ENCODE assay signal across 30 mouse cellular contexts in the genomic region with DNA sequence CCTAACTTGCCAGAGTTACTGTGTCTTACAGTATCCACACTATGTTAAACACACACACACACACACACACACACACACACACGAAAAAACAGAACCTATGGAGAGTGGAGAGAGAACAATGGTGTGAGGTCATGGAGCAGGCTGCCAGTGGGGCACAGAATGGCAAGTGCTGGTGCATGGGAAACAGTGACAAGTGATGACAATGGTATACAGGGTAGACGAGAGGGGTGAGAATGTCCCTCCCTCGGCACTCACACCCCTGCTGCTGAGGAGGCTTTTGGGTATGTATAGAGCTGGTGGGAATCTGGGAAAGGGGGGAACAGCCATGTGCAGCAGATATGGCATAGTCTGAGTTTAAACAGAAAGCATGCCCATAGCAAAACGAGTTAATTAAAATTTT.
A peak's percentile ranks its signal among the peaks of the same experiment; 100 is the strongest.
DNase-seq lines count a peak whose midpoint lies in the region; ATAC-seq and TF ChIP-seq lines count a peak whose summit lies in the region.
"Had no signal": no experiment of that assay in that cellular context is flagged by ENCODE, and none has a peak within 500 bp of the region (broad histone marks: within the 10 kb centered on the region; RNA-seq: fewer than 3 reads in every experiment).

No protein-coding gene starts in this region.

- peak; percentile 52; the same call in 1 of the 2 replicates for ATAC-seq in hindbrain, embryonic 11.5 days (ENCODE audit: low FRiP score)
- ATAC-seq in hindbrain, embryonic 14.5 days (ENCODE audit: low FRiP score): no peak
- peak; percentile 45 for ATAC-seq in forebrain, embryonic 13.5 days
- ATAC-seq in neural tube, embryonic 14.5 days (ENCODE audit: low read depth): 0 out of 2 replicates have a peak, but pooled peaks have one; percentile 22
- ATAC-seq: intestine, embryonic 16.5 days; liver, postnatal 0 days; lung, postnatal 0 days; Patski had no signal

- no peak overlapping the region for H3K4me2 ChIP-seq in hindbrain, embryonic 11.5 days (replicated peaks; ENCODE audit: low read depth, low read length)
- H3K4me2 ChIP-seq in hindbrain, embryonic 14.5 days (replicated peaks): no peak overlapping the region
- no peak overlapping the region for H3K4me2 ChIP-seq in forebrain, embryonic 13.5 days
- no peak overlapping the region for H3K4me2 ChIP-seq in neural tube, embryonic 14.5 days (ENCODE audit: low read depth, low read length)
- H3K4me2 ChIP-seq: heart, embryonic 12.5 days; hindbrain, embryonic 15.5 days; limb, embryonic 12.5 days; liver, embryonic 11.5 days; neural tube, embryonic 13.5 days had no signal

- H3K9ac ChIP-seq in hindbrain, embryonic 11.5 days (ENCODE audit: low read depth, low read length): no peak overlapping the region
- H3K9ac ChIP-seq in hindbrain, embryonic 14.5 days: no peak overlapping the region
- H3K9ac ChIP-seq in forebrain, embryonic 13.5 days: no peak overlapping the region
- H3K9ac ChIP-seq in neural tube, embryonic 14.5 days (replicated peaks; ENCODE audit: low read depth, low read length): no peak overlapping the region
- H3K9ac ChIP-seq: heart, embryonic 12.5 days; hindbrain, embryonic 15.5 days; limb, embryonic 12.5 days; liver, postnatal 0 days; neural tube, embryonic 13.5 days had no signal

- no peaks in the 10 kb centered on the region for H3K36me3 ChIP-seq in hindbrain, embryonic 11.5 days (ENCODE audit: control insufficient read depth, insufficient read depth, low read length)
- H3K36me3 ChIP-seq in hindbrain, embryonic 14.5 days (replicated peaks; ENCODE audit: control insufficient read depth, insufficient read depth): no peaks in the 10 kb centered on the region
- H3K36me3 ChIP-seq in forebrain, embryonic 13.5 days (ENCODE audit: poor library complexity, severe bottlenecking): no peaks in the 10 kb centered on the region
- no peaks in the 10 kb centered on the region for H3K36me3 ChIP-seq in neural tube, embryonic 14.5 days (ENCODE audit: control insufficient read depth, insufficient read depth, low read length)
- no peaks in the 10 kb centered on the region for H3K36me3 ChIP-seq in thymus, adult 2 months (ENCODE audit: control insufficient read depth, insufficient read depth, low read length)
- H3K36me3 ChIP-seq: G1E; heart, embryonic 12.5 days; hindbrain, embryonic 15.5 days; limb, embryonic 12.5 days; neural tube, embryonic 13.5 days had no signal

- TF ChIP-seq CTCF in brain, embryonic 14.5 days (IDR thresholded peaks at IDR 0.05; ENCODE audit: borderline replicate concordance, extremely low read depth, insufficient read depth, insufficient read length): no peak
- no peak for TF ChIP-seq CTCF in thymus, adult 2 months (IDR thresholded peaks at IDR 0.05; ENCODE audit: borderline replicate concordance, control insufficient read depth, extremely low read depth, insufficient read depth, low read length, poor library complexity)

- no peak overlapping the region for H3K27ac ChIP-seq in hindbrain, embryonic 11.5 days (ENCODE audit: low read depth, low read length)
- no peak overlapping the region for H3K27ac ChIP-seq in hindbrain, embryonic 14.5 days
- no peak overlapping the region for H3K27ac ChIP-seq in forebrain, embryonic 13.5 days
- H3K27ac ChIP-seq in neural tube, embryonic 14.5 days (ENCODE audit: low read depth, low read length): no peak overlapping the region
- H3K27ac ChIP-seq in thymus, adult 2 months (ENCODE audit: control insufficient read depth, insufficient read depth, low read length): no peak overlapping the region
- H3K27ac ChIP-seq: hindbrain, embryonic 15.5 days; layer of hippocampus, adult 2 months; limb, embryonic 12.5 days; macrophage; neural tube, embryonic 13.5 days; stomach, postnatal 0 days had no signal

- WGBS in hindbrain, embryonic 11.5 days: 25% methylated on average over 4 of the region's 4 CpGs
- WGBS in hindbrain, embryonic 14.5 days: 22% methylated on average over 4 of the region's 4 CpGs
- 10% methylated on average over 4 of the region's 4 CpGs for WGBS in forebrain, embryonic 13.5 days
- 28% methylated on average over 4 of the region's 4 CpGs for WGBS in neural tube, embryonic 14.5 days
- 55% methylated on average over 4 of the region's 4 CpGs for WGBS in thymus, adult 2 months

- H3K4me1 ChIP-seq in hindbrain, embryonic 11.5 days (replicated peaks; ENCODE audit: control insufficient read depth, insufficient read depth, low read length): no peaks in the 10 kb centered on the region
- peaks cover 12% of the 10 kb centered on the region; the same call in 1 of the 2 replicates for H3K4me1 ChIP-seq in hindbrain, embryonic 14.5 days (replicated peaks; ENCODE audit: control insufficient read depth, insufficient read depth, low read length)
- H3K4me1 ChIP-seq in forebrain, embryonic 13.5 days: peaks cover 22% of the 10 kb centered on the region
- no peaks in the 10 kb centered on the region for H3K4me1 ChIP-seq in neural tube, embryonic 14.5 days (ENCODE audit: control insufficient read depth, insufficient read depth, low read length)
- H3K4me1 ChIP-seq in thymus, adult 2 months (replicated peaks; ENCODE audit: control insufficient read depth, insufficient read depth, low read length): no peaks in the 10 kb centered on the region
- H3K4me1 ChIP-seq: heart, embryonic 12.5 days had no signal

- no peaks in the 10 kb centered on the region for H3K27me3 ChIP-seq in hindbrain, embryonic 11.5 days (ENCODE audit: control insufficient read depth, insufficient read depth, low read length)
- H3K27me3 ChIP-seq in hindbrain, embryonic 14.5 days (ENCODE audit: control insufficient read depth, insufficient read depth, low read length): no peaks in the 10 kb centered on the region
- H3K27me3 ChIP-seq in forebrain, embryonic 13.5 days: no peaks in the 10 kb centered on the region
- no peaks in the 10 kb centered on the region for H3K27me3 ChIP-seq in neural tube, embryonic 14.5 days (ENCODE audit: control insufficient read depth, insufficient read depth, low read length)
- H3K27me3 ChIP-seq in thymus, adult 2 months (ENCODE audit: control insufficient read depth, insufficient read depth, low read length): no peaks in the 10 kb centered on the region
- H3K27me3 ChIP-seq: CH12.LX; heart, embryonic 12.5 days; hindbrain, embryonic 15.5 days; limb, embryonic 12.5 days; neural tube, embryonic 13.5 days; Patski had no signal

- no peak overlapping the region for H3K4me3 ChIP-seq in hindbrain, embryonic 11.5 days (ENCODE audit: low read depth, low read length)
- H3K4me3 ChIP-seq in hindbrain, embryonic 14.5 days (replicated peaks; ENCODE audit: low read length): no peak overlapping the region
- no peak overlapping the region for H3K4me3 ChIP-seq in forebrain, embryonic 13.5 days
- H3K4me3 ChIP-seq in neural tube, embryonic 14.5 days (ENCODE audit: low read depth, low read length): no peak overlapping the region
- H3K4me3 ChIP-seq in thymus, adult 2 months (ENCODE audit: control insufficient read depth, insufficient read depth, low read length): no peak overlapping the region
- H3K4me3 ChIP-seq: heart, embryonic 12.5 days; hindbrain, embryonic 15.5 days; layer of hippocampus, adult 2 months; limb, embryonic 12.5 days; neural tube, embryonic 13.5 days had no signal

- no peaks in the 10 kb centered on the region for H3K9me3 ChIP-seq in hindbrain, embryonic 11.5 days (ENCODE audit: control insufficient read depth, low read length)
- no peaks in the 10 kb centered on the region for H3K9me3 ChIP-seq in hindbrain, embryonic 14.5 days (ENCODE audit: control insufficient read depth, low read length)
- H3K9me3 ChIP-seq in forebrain, embryonic 13.5 days (replicated peaks): no peaks in the 10 kb centered on the region
- no peaks in the 10 kb centered on the region for H3K9me3 ChIP-seq in neural tube, embryonic 14.5 days (ENCODE audit: control insufficient read depth, low read length)
- H3K9me3 ChIP-seq: heart, embryonic 12.5 days; hindbrain, embryonic 15.5 days; limb, embryonic 12.5 days; neural tube, embryonic 13.5 days had no signal

- intact Hi-C loops in left cerebral cortex, postnatal 4 days (cut with DNase I): loop anchor here (10.0 kb wide), 1 partner anchor 1016 kb away; no protein-coding TSS in a partner anchor

- no peak for TF ChIP-seq POLR2A in brain, embryonic 14.5 days (IDR thresholded peaks at IDR 0.05; ENCODE audit: borderline replicate concordance, extremely low read depth, insufficient read depth, insufficient read length, poor library complexity, severe bottlenecking)
- no peak for TF ChIP-seq POLR2A in thymus, adult 2 months (IDR thresholded peaks at IDR 0.05; ENCODE audit: control insufficient read depth, extremely low read depth, insufficient read depth, low read length, poor library complexity)

- no peak for DNase-seq in hindbrain, embryonic 11.5 days (ENCODE audit: low spot score)
- DNase-seq in hindbrain, embryonic 14.5 days (ENCODE audit: low spot score): no peak
- peak; percentile 75 for DNase-seq in brain, embryonic 14.5 days (ENCODE audit: low read depth)
- DNase-seq in left cerebral cortex, postnatal 4 days: no peak
- DNase-seq in thymus, adult 2 months: no peak
- DNase-seq: adrenal gland, adult 8-10 months; B cell, adult 2 months; cerebellum, adult 2 months; cerebellum, postnatal 36 days; gastrocnemius, postnatal 25 days; heart, adult 18-20 months; heart, postnatal 10 days; kidney, postnatal 25 days; layer of hippocampus, postnatal 36 days; liver, postnatal 0 days had no signal
